Mouse (Mus musculus) G1E (cell line): ENCODE results near the gene Crybb3. TPM values are rescaled to one million over a fixed set of nuclear protein-coding genes. Genes with fewer than 3 reads are reported as not detected.

Experiments used
- ATAC-seq: 2 replicates; pipeline ENCODE4 v1.8.0; 2016; ENCODE audit warnings: mild to moderate bottlenecking; ENCODE audit not compliant: insufficient number of reproducible peaks, poor library complexity, low FRiP score, severe bottlenecking; ENCODE audit errors: extremely low read depth
- DNase-seq: peaks from one replicate; pipeline ENCODE4 v3.0.0; 2012; ENCODE audit warnings: low spot score
- H3K27me3 ChIP-seq: 2 replicates; pipeline ENCODE4 v1.6.1; 2012; ENCODE audit warnings: mild to moderate bottlenecking, low read length, inconsistent platforms; ENCODE audit not compliant: insufficient read depth
- H3K36me3 ChIP-seq: replicated peaks from 2 replicates; pipeline ENCODE3; 2012; ENCODE audit warnings: mild to moderate bottlenecking, inconsistent platforms
- H3K4me1 ChIP-seq: 2 replicates; pipeline ENCODE4 v1.6.1; 2012; ENCODE audit warnings: low read depth, low read length, inconsistent platforms, mixed read lengths; ENCODE audit not compliant: insufficient read depth
- H3K4me3 ChIP-seq: 2 replicates; pipeline ENCODE4 v1.5.1; 2012; ENCODE audit warnings: low read depth, mild to moderate bottlenecking, inconsistent platforms, low read length, moderate library complexity, mixed read lengths
- H3K9me3 ChIP-seq: replicated peaks from 2 replicates; pipeline ENCODE4 v1.6.1; 2012; ENCODE audit warnings: inconsistent platforms
- CTCF ChIP-seq: IDR thresholded peaks from 2 replicates; pipeline ENCODE4 v1.5.1; 2012; ENCODE audit warnings: low read depth, low read length, inconsistent platforms, mixed read lengths
- GATA1 ChIP-seq: IDR thresholded peaks from 2 replicates; pipeline ENCODE4 v1.6.1; 2012; ENCODE audit warnings: borderline replicate concordance, low read length, inconsistent platforms, mixed read lengths
- GATA2 ChIP-seq: IDR thresholded peaks from 2 replicates; pipeline ENCODE4 v1.6.1; 2012; ENCODE audit warnings: low read depth, low read length, inconsistent platforms, borderline replicate concordance
- POLR2AphosphoS5 ChIP-seq: IDR thresholded peaks from 2 replicates; pipeline ENCODE4 v1.6.1; 2012; ENCODE audit warnings: low read depth, low read length, inconsistent platforms; ENCODE audit not compliant: insufficient replicate concordance
- TAL1 ChIP-seq: conservative IDR thresholded peaks from 2 replicates; pipeline ENCODE4 v1.6.1; 2012; ENCODE audit warnings: low read depth, low read length, inconsistent platforms, mixed read lengths
- polyA plus RNA-seq: library from polyadenylated mRNA; stranded (reverse); fragments of >175 nt; gene quantifications from 2 replicates; pipeline ENCODE4 v1.2.3, GENCODE M21; 2012
- total RNA-seq, 2 experiments: library from RNA; stranded (forward) in 1 of 2; stranded (reverse) in 1 of 2; fragments of 200-1000 nt in 1 of 2; fragments of >200 nt in 1 of 2; fragmentation: Nextera tagmentation in 1 of 2; gene quantifications; 2 replicates each; pipeline ENCODE4 v1.2.3; 2014 to 2017

The Crybb3 gene
- not detected in 2 replicates for total RNA-seq (2014; fragmentation: Nextera tagmentation)
- total RNA-seq (2017), result not detected in 2 replicates
- not detected in 2 replicates for polyA plus RNA-seq

DNA sequence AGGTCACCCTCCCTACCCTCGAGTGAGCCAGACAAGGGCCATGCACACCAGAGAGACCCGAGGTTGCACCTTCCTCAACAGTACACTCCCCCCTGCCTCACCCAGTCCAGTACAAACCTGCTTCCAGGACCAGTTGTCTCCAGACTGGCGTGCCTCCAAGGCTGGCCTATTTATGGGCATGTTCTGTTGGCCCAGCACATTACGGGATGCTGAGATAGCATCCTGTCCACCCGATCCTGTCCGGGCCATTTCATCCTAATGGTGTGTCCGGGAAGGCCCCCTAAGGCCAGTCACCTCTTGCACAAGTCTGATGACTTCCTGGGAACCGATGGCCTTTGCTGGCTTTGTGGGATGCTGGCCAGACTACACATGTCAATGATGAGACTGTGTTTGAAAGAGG, at the start of gene Crybb3:
TSS of gene Crybb3 (minus strand) at position 146 of the 400 bp plus-strand sequence.
- TF ChIP-seq POLR2AphosphoS5 (no peak), GATA1 (no peak), GATA2 (no peak), CTCF (no peak), TAL1 (no peak)
- Histone ChIP-seq H3K4me3 (peak within 1 kb of the TSS; percentile 17; the same call in 1 of the 2 replicates), H3K4me1 (no peaks in the 10 kb centered on the region), H3K27me3 (peaks cover 2% of the 10 kb centered on the region; the same call in 1 of the 2 replicates), H3K36me3 (no peaks in the 10 kb centered on the region), H3K9me3 (peaks cover 89% of the 10 kb centered on the region)
- ATAC-seq (no peak), DNase-seq (no peak)

DNA sequence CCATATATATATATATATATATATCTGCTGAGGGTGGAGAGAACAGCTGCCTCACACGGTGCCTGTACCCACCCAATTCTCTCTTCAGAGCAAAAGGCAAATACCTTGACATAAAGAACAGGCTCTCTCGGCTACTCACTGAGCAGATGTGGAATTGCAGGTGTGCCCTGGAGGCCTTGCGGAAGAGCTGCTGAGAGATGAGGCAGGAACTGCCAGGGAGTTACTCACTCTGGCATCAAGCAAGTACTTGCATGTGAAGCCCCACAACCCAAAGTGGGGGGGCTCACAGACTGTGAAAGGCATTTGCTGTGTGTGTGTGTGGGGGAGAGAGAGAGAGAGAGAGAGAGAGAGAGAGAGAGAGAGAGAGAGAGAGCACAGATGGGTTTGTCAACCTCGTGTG, 47.0 kb upstream of the Crybb3 start:
- Histone ChIP-seq H3K36me3 (no peaks in the 10 kb centered on the region), H3K4me3 (no peak overlapping the region), H3K27me3 (no peaks in the 10 kb centered on the region), H3K9me3 (peaks cover 95% of the 10 kb centered on the region), H3K4me1 (no peaks in the 10 kb centered on the region)
- DNase-seq, result no peak
- ATAC-seq, result no peak
- TF ChIP-seq GATA2 (no peak), GATA1 (no peak), POLR2AphosphoS5 (no peak), TAL1 (no peak), CTCF (no peak)

DNA sequence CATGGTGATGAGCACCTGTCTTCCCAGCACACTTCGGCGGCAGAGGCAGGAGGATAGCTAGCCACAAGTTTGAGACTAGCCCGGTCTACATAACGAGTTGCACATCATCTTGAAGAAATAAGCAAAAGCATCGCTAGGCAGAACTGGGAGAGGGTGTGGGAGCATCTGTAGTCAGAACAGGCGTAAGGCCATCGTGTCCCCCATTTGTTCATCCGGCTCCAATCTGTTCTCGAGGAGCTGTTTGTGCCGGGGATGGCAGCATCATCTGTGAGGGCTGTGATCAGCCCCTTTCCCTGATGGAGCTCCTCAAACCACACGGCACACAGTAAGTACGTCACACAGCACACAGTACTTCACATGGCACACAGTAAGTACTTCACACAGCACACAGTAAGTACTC, 45.1 kb upstream of the Crybb3 start:
- no peaks in the 10 kb centered on the region for H3K36me3 ChIP-seq
- H3K4me3 ChIP-seq, result no peak overlapping the region
- ATAC-seq, result no peak
- H3K4me1 ChIP-seq, result no peaks in the 10 kb centered on the region
- no peak for DNase-seq
- peaks cover 93% of the 10 kb centered on the region for H3K9me3 ChIP-seq
- TF ChIP-seq GATA1 (no peak), POLR2AphosphoS5 (no peak), GATA2 (no peak), TAL1 (no peak), CTCF (no peak)
- no peaks in the 10 kb centered on the region for H3K27me3 ChIP-seq

DNA sequence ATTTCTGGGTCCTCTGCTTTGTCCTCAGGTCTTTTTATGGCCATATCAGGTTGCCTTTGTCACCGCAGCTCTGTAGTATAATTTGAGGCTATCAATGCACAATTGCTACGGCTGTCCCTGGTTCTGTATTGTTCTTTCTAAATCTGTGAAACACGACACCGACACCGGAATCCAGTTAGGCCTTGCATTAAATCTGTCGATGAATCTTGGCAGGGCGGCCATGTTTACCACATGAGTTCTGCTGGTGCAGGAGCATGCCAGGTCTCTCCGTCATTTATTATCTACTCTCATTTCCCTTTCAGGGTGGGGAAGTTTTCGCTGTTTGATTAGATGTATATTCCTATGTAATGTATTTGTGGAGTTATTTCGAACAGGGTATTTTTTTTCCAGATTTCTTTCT, 42.3 kb upstream of the Crybb3 start:
- H3K36me3 ChIP-seq, result no peaks in the 10 kb centered on the region
- DNase-seq (no peak), ATAC-seq (no peak)
- H3K4me3 ChIP-seq, result no peak overlapping the region
- H3K4me1 ChIP-seq, result no peaks in the 10 kb centered on the region
- H3K27me3 ChIP-seq, result no peaks in the 10 kb centered on the region
- peaks cover 93% of the 10 kb centered on the region for H3K9me3 ChIP-seq
- TF ChIP-seq POLR2AphosphoS5, result no peak
- no peak for TF ChIP-seq CTCF
- no peak for TF ChIP-seq GATA2
- TF ChIP-seq TAL1, result no peak
- TF ChIP-seq GATA1, result no peak

DNA sequence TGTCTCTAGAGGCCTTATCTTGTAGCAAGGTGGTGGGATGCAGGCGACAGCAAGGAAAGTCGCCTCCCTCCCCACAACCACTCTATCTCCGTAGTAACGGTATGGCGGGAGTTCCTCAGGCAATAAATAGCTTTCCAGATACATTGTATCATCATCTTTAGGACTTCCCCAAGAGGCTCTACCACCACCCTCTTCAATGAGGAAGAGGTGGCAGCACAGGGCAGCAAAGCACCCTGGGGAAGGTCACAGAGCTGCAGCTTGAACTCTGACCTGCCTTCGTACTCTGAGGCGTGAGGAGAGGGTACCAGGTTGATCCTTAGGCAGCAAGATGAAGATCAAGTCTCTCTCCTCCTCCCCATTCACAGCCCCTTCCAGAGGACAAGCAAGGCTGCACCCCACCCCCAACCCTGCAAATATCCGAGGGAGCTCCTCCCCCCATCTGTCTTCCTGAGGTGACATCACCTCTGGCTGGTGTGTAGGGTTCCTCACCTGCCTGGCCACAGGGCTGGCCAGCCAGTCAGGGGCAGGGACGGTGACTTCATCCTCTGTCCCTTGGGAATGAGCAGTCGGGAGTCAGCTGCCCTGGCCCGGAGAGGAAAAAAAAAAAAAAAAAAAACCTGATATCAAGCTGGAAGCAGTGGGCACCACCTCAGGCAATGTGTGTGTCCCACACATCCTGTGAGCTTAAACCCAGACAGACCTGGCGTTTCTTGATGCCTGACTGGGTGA, 41.1 kb upstream of the Crybb3 start:
- no peaks in the 10 kb centered on the region for H3K36me3 ChIP-seq
- ATAC-seq (no peak), DNase-seq (no peak)
- H3K27me3 ChIP-seq, result no peaks in the 10 kb centered on the region
- TF ChIP-seq GATA2 (no peak), CTCF (no peak), GATA1 (no peak), TAL1 (no peak), POLR2AphosphoS5 (no peak)
- H3K9me3 ChIP-seq, result peaks cover 94% of the 10 kb centered on the region
- H3K4me1 ChIP-seq, result no peaks in the 10 kb centered on the region
- no peak overlapping the region for H3K4me3 ChIP-seq

DNA sequence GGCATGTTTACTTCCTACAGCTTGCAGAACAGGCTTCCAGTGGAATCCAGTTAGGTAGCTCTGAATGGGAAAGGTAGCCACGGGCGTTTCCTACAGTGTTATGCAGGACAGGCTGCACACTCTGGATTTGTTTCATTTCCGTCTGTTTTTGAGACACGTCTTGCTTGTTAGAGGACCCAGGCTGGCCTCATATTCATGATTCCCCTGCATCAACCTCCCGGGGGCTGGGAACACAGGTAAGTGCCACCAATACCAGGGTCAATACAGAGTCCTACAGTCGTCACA, 40.1 kb upstream of the Crybb3 start:
- H3K27me3 ChIP-seq, result no peaks in the 10 kb centered on the region
- no peaks in the 10 kb centered on the region for H3K4me1 ChIP-seq
- H3K36me3 ChIP-seq, result no peaks in the 10 kb centered on the region
- peaks cover 92% of the 10 kb centered on the region for H3K9me3 ChIP-seq
- no peak overlapping the region for H3K4me3 ChIP-seq
- TF ChIP-seq CTCF (no peak), POLR2AphosphoS5 (no peak), GATA2 (no peak), GATA1 (no peak), TAL1 (no peak)
- ATAC-seq (no peak), DNase-seq (no peak)

DNA sequence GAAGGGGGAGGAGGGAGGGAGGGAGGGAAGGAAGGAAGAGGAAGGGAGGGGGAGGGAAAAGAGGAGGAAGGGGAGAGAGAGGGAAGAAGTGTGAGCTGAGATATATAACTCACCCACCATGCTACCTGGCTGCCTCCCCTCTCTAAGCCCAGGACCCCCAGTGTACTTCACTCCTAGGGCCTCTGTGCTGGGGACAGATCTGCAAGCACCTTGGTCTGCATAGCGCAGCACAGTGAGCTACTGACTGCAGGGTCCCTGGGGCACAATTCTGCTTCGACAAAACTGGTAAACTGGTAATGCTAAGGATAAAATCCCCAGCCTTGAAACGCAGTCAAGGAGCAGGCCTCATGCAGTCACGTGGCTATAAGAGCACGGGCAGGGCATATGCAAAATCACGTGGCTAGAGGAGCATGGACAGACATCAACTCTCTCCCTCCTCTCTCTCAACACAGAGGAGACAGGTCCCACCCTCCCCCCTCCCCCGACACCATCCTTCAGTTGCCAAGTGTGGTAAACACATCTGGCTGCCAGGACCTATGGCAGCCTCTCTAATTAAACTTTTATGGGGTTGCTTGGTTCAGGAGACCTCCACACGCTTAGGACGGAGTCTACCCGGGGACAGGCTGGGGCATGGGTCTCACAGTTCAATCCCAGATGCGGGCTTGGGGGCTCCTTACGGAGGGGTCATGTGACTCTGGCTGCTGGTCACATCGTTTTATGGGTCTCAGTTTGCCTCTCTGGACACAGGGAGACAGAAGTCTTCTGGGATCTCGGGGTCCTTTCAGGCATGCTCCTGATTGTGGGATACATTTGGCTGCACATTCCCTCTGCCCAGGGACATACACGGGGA, 39.6 kb upstream of the Crybb3 start:
- H3K4me3 ChIP-seq, result no peak overlapping the region
- H3K36me3 ChIP-seq, result no peaks in the 10 kb centered on the region
- no peaks in the 10 kb centered on the region for H3K4me1 ChIP-seq
- H3K9me3 ChIP-seq, result peaks cover 92% of the 10 kb centered on the region
- TF ChIP-seq GATA1, result no peak
- TF ChIP-seq CTCF, result no peak
- no peak for TF ChIP-seq GATA2
- no peak for TF ChIP-seq TAL1
- TF ChIP-seq POLR2AphosphoS5, result no peak
- H3K27me3 ChIP-seq, result no peaks in the 10 kb centered on the region
- ATAC-seq, result no peak
- DNase-seq, result no peak
